Mouse (Mus musculus) olfactory bulb, adult 2 months (tissue): ENCODE data around the gene E2f4. TPM values are rescaled to one million over a fixed set of nuclear protein-coding genes. Genes with fewer than 3 reads are reported as not detected.
A peak's percentile ranks its signal among the peaks of the same experiment; 100 is the strongest.

ENCODE experiments used
- H3K27ac ChIP-seq: fragments of 200-500 bp; 2 replicates; pipeline ENCODE4 v1.5.1; 2012; ENCODE audit warnings: low read depth, low read length; ENCODE audit not compliant: insufficient read depth
- H3K4me1 ChIP-seq: fragments of 200-500 bp; 2 replicates; pipeline ENCODE4 v1.6.1; 2012; ENCODE audit warnings: low read length; ENCODE audit not compliant: control insufficient read depth, insufficient read depth
- H3K4me3 ChIP-seq: fragments of 200-500 bp; 2 replicates; pipeline ENCODE4 v1.5.1; 2012; ENCODE audit warnings: mild to moderate bottlenecking, low read depth, low read length, moderate library complexity; ENCODE audit not compliant: insufficient read depth
- CTCF ChIP-seq: fragments of 200-500 bp; IDR thresholded peaks from 2 replicates; pipeline ENCODE4 v1.5.1; 2012; ENCODE audit warnings: low read depth, mild to moderate bottlenecking, low read length, moderate library complexity; ENCODE audit not compliant: insufficient read depth
- POLR2A ChIP-seq: fragments of 200-500 bp; IDR thresholded peaks from 2 replicates; pipeline ENCODE4 v1.6.1; 2012; ENCODE audit warnings: mild to moderate bottlenecking, low read depth, low read length, moderate library complexity; ENCODE audit not compliant: insufficient read depth
- WGBS: fragments of 180-500 bp; shearing (Covaris S2); methylation state at CpG from one replicate; pipeline ENCODE4 v1.1.7; 2018; 5-methylcytosine and 5-hydroxymethylcytosine counted together
- polyA plus RNA-seq: library from polyadenylated mRNA; stranded (reverse); fragments of >200 nt; gene quantifications from 2 replicates; pipeline ENCODE4 v1.2.4, GENCODE M21; 2012; ENCODE audit warnings: low replicate concordance; ENCODE audit not compliant: missing spikeins, insufficient read depth, insufficient read length

E2f4 gene
- polyA plus RNA-seq, 1 experiment: not detected

- Histone ChIP-seq H3K4me3 (peak overlapping the region; percentile 51), H3K4me1 (peaks cover 27% of the 10 kb centered on the region), H3K27ac (no peak overlapping the region)
- TF ChIP-seq CTCF: no peak
- TF ChIP-seq POLR2A: no peak
- 10% methylated on average over 55 of the region's 55 CpGs for WGBS
Observed at GRCm38 (mm10) chr8:105258911-105259720, 38.3 kb upstream of the E2f4 start.

- no peak overlapping the region for H3K27ac ChIP-seq
- H3K4me1 ChIP-seq: peaks cover 28% of the 10 kb centered on the region
- TF ChIP-seq CTCF (peak; percentile 97), POLR2A (no peak)
- WGBS: 5% methylated on average over 30 of the region's 30 CpGs
- H3K4me3 ChIP-seq: peak overlapping the region; percentile 51
Observed at GRCm38 (mm10) chr8:105259721-105260320, 37.6 kb upstream of the E2f4 start.

DNA sequence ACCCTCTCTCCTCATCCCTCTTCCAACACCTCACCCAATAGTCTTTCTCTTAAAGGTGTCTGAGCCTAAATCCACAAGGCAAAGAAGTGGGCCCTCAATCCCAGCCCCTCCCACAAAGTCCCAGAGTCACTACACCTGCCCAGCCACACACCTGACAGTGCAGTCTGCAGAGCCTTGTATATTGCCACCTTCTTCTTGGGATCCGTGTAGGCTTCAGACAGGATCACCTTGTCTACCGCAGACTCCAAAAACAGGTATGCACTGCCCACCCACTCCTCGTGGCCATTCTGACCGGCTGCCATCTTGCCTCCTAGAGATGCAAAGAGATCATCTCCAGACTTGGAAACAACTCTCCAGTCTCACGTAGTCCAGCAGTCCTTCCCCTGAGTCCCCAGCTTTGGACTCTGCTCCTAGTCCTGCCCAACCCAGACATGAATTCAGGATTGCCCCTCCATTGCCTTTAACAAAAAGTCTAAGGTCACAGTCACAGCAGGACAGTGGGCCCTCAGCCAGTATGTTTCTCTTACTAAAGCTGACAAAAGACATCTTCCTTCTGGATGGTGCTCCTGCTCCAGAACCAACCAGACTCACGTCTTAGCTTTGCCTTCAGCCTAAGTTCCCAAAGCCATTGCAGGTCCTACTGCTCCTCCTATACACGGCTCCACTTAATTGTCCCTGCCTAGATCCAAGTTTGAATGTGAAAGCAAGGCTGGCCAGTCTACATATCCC lies 36.9 kb upstream of the E2f4 start:
- 81% methylated on average over 7 of the region's 7 CpGs for WGBS
- Histone ChIP-seq H3K27ac (no peak overlapping the region), H3K4me3 (no peak overlapping the region), H3K4me1 (peaks cover 24% of the 10 kb centered on the region)
- TF ChIP-seq CTCF (no peak), POLR2A (no peak)

DNA sequence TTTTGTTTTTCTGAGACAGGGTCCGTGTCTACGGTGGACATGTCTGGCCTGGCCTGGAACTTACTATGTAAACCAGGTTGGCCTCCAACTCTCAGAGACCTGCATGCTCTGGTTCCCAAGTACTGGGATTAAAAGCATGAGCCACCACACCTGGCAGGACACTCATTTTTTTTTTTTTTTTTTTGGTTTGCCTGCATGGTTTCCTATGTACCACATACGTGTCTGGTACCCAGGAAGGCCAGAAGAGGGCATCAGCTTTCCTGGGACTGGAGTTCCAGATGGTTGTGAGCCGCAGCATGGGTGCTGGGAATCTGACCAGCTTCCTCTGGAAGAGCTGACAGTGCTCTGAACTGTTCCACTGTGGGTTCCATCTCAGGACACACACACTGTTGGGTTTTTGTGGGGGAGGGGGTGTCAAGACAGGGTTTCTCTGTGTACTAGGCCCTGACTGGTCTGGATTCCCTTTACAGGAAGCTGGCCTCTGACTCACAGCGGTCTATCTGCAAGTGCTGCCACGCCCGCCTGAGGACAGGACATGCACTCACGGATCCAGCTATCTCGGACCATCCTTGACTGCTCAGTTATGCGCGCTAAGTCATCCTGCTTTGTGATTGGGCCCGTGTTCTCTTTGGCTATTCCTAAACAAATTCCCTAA lies 36.0 kb upstream of the E2f4 start:
- no peak overlapping the region for H3K27ac ChIP-seq
- peaks cover 24% of the 10 kb centered on the region for H3K4me1 ChIP-seq
- H3K4me3 ChIP-seq: no peak overlapping the region
- 92% methylated on average over 12 of the region's 12 CpGs for WGBS
- TF ChIP-seq CTCF (no peak), POLR2A (no peak)

GRCm38 (mm10) chr8:105263244-105263912 lies 34.1 kb upstream of the E2f4 start:
- H3K4me1 ChIP-seq: peaks cover 30% of the 10 kb centered on the region
- TF ChIP-seq POLR2A (no peak), CTCF (no peak)
- 41% methylated on average over 16 of the region's 16 CpGs for WGBS
- H3K4me3 ChIP-seq: no peak overlapping the region
- no peak overlapping the region for H3K27ac ChIP-seq

- Histone ChIP-seq H3K4me3 (peak within 1 kb of the TSS; percentile 54), H3K27ac (no peak within 1 kb of the TSS), H3K4me1 (peaks cover 28% of the 10 kb centered on the region)
- TF ChIP-seq POLR2A (peak; percentile 29; the same call in 1 of the 2 replicates), CTCF (no peak)
- WGBS: 2% methylated on average over 54 of the region's 54 CpGs
Observed at GRCm38 (mm10) chr8:105264024-105264982, 33.2 kb upstream of the E2f4 start, which contains the start of the genes Tradd and Fbxl8. TSS of gene Tradd (minus strand) at chr8:105264609. TSS of gene Fbxl8 (plus strand) at chr8:105264648.

- TF ChIP-seq CTCF (no peak), POLR2A (no peak)
- H3K27ac ChIP-seq: no peak overlapping the region
- peaks cover 29% of the 10 kb centered on the region for H3K4me1 ChIP-seq
- no peak overlapping the region for H3K4me3 ChIP-seq
- WGBS: 21% methylated on average over 10 of the region's 10 CpGs
Observed at GRCm38 (mm10) chr8:105265128-105265527, 32.3 kb upstream of the E2f4 start.
